Mouse (Mus musculus): Measurements from ENCODE around the gene Mybph. TPM values are rescaled to one million over a fixed set of nuclear protein-coding genes. Genes with fewer than 3 reads are reported as not detected.

Gene Mybph
- polyA plus RNA-seq (2015; fragmentation: Nextera tagmentation; extraction: Ambion mirVana): 0.14 TPM in 1 of 2 replicates, not detected in the other

- Histone ChIP-seq H3K27me3 (ENCODE audit: insufficient read depth, low read length) (no peaks in the 10 kb centered on the region; the same call in 1 of the 2 replicates), H3K9ac (replicated peaks) (no peak within 1 kb of the TSS), H3K4me3 (ENCODE audit: low read depth, low read length) (no peak within 1 kb of the TSS), H3K4me1 (ENCODE audit: insufficient read depth) (peaks cover 14% of the 10 kb centered on the region), H3K4me2 (ENCODE audit: low read depth, low read length) (no peak within 1 kb of the TSS), H3K9me3 (ENCODE audit: low read length) (no peaks in the 10 kb centered on the region), H3K27ac (ENCODE audit: low read depth) (no peak within 1 kb of the TSS), H3K36me3 (replicated peaks; ENCODE audit: insufficient read depth, low read length) (no peaks in the 10 kb centered on the region)
- WGBS (ENCODE audit: insufficient replicate concordance): 80% methylated on average over 1 of the region's 1 CpGs
- no peak for DNase-seq
- TF ChIP-seq CTCF (IDR thresholded peaks at IDR 0.05; ENCODE audit: low read depth) (no peak), EP300 (IDR thresholded peaks at IDR 0.05; ENCODE audit: low read depth) (no peak)
- no peak for ATAC-seq
Measured at GRCm38 (mm10) chr1:134193126-134193525, at the start of gene Mybph. Gene Mybph, plus strand, starts transcription at chr1:134193448.

DNA sequence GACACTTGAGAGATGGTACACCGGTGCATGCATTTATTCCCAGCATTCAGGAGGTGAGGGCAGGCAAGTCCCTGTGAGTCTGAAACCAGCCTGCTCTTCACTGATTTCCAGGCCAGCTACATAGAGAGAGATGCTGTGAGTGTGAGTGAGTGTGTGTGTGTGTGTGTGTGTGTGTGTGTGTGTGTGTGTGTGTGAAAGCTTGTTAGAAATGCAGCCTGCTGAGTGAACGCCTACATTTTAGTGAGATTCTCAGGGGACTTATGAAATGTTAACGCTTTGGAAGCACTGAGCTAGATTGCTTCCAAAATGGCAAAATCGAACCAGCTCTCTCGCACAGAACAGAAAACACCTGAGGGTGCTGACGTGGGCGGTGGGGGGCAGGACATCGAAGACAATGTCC lies 47.2 kb upstream of the Mybph start:
- Histone ChIP-seq H3K36me3 (replicated peaks; ENCODE audit: insufficient read depth, low read length) (no peaks in the 10 kb centered on the region), H3K9me3 (ENCODE audit: low read length) (no peaks in the 10 kb centered on the region), H3K4me2 (ENCODE audit: low read depth, low read length) (no peak overlapping the region), H3K27ac (ENCODE audit: low read depth) (no peak overlapping the region), H3K27me3 (ENCODE audit: insufficient read depth, low read length) (no peaks in the 10 kb centered on the region), H3K9ac (replicated peaks) (no peak overlapping the region), H3K4me1 (ENCODE audit: insufficient read depth) (no peaks in the 10 kb centered on the region), H3K4me3 (ENCODE audit: low read depth, low read length) (no peak overlapping the region)
- ATAC-seq (no peak), DNase-seq (no peak)
- whole genome bisulfite sequencing (ENCODE audit: insufficient replicate concordance): 78% methylated on average over 8 of the region's 8 CpGs
- TF ChIP-seq CTCF (IDR thresholded peaks at IDR 0.05; ENCODE audit: low read depth) (no peak), EP300 (IDR thresholded peaks at IDR 0.05; ENCODE audit: low read depth) (no peak)

DNA sequence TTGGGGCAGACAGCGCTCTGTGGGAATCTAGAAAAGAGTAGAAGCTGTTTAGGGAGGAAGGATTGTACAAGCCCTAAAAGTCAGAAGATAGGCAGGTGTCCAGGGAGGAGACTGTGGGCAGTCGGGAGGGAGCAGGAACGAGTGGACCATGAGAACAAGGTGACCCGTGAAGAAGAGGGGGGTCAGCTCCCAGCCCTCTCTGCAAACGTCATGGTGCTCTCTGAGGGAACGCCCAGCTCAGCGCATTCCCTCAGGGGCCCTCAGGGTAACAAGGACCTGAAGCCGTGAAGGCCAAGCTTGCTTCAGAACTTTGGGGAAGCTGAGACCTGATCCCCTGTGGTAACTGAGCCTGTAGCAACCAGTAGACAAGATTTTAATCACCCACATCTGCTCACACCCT lies 43.2 kb upstream of the Mybph start:
- H3K27me3 ChIP-seq (ENCODE audit: insufficient read depth, low read length): no peaks in the 10 kb centered on the region
- DNase-seq (no peak), ATAC-seq (no peak)
- no peaks in the 10 kb centered on the region for H3K36me3 ChIP-seq (replicated peaks; ENCODE audit: insufficient read depth, low read length)
- no peak overlapping the region for H3K27ac ChIP-seq (ENCODE audit: low read depth)
- H3K4me1 ChIP-seq (ENCODE audit: insufficient read depth): no peaks in the 10 kb centered on the region
- WGBS (ENCODE audit: insufficient replicate concordance): 61% methylated on average over 8 of the region's 8 CpGs
- no peak overlapping the region for H3K4me2 ChIP-seq (ENCODE audit: low read depth, low read length)
- H3K4me3 ChIP-seq (ENCODE audit: low read depth, low read length): no peak overlapping the region
- TF ChIP-seq EP300 (IDR thresholded peaks at IDR 0.05; ENCODE audit: low read depth) (no peak), CTCF (IDR thresholded peaks at IDR 0.05; ENCODE audit: low read depth) (no peak)
- H3K9ac ChIP-seq (replicated peaks): no peak overlapping the region
- H3K9me3 ChIP-seq (ENCODE audit: low read length): no peaks in the 10 kb centered on the region

DNA sequence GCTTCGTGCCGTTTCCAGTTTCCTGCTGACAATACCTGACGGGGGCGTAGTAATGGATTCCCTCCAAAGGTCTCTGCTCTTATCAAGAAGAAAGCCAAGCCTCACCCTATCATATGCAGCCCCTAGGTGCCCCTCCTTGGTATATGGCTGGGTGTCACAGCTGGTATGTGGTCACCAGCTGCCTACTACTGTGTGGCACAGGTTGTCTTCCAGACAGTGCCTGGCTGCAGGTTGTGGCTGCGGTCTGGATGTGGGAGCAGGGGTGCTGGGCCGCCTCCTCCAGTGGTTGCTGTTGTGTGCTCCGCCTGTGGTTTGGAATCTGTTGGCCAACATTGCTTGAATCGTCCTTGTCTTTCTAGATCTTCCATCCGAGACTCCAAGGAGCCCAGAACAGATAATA lies 42.5 kb upstream of the Mybph start:
- Histone ChIP-seq H3K9ac (replicated peaks) (no peak overlapping the region), H3K4me1 (ENCODE audit: insufficient read depth) (no peaks in the 10 kb centered on the region), H3K27me3 (ENCODE audit: insufficient read depth, low read length) (no peaks in the 10 kb centered on the region), H3K4me3 (ENCODE audit: low read depth, low read length) (no peak overlapping the region), H3K4me2 (ENCODE audit: low read depth, low read length) (no peak overlapping the region), H3K36me3 (replicated peaks; ENCODE audit: insufficient read depth, low read length) (no peaks in the 10 kb centered on the region), H3K27ac (ENCODE audit: low read depth) (no peak overlapping the region), H3K9me3 (ENCODE audit: low read length) (no peaks in the 10 kb centered on the region)
- no peak for ATAC-seq
- no peak for DNase-seq
- TF ChIP-seq EP300 (IDR thresholded peaks at IDR 0.05; ENCODE audit: low read depth): no peak
- no peak for TF ChIP-seq CTCF (IDR thresholded peaks at IDR 0.05; ENCODE audit: low read depth)
- 82% methylated on average over 9 of the region's 9 CpGs for WGBS (ENCODE audit: insufficient replicate concordance)

- Histone ChIP-seq H3K9ac (replicated peaks) (no peak overlapping the region), H3K27me3 (ENCODE audit: insufficient read depth, low read length) (no peaks in the 10 kb centered on the region), H3K36me3 (replicated peaks; ENCODE audit: insufficient read depth, low read length) (no peaks in the 10 kb centered on the region), H3K4me3 (ENCODE audit: low read depth, low read length) (no peak overlapping the region), H3K4me2 (ENCODE audit: low read depth, low read length) (no peak overlapping the region), H3K4me1 (ENCODE audit: insufficient read depth) (no peaks in the 10 kb centered on the region), H3K9me3 (ENCODE audit: low read length) (no peaks in the 10 kb centered on the region), H3K27ac (ENCODE audit: low read depth) (no peak overlapping the region)
- TF ChIP-seq EP300 (IDR thresholded peaks at IDR 0.05; ENCODE audit: low read depth) (no peak), CTCF (IDR thresholded peaks at IDR 0.05; ENCODE audit: low read depth) (peak; percentile 95)
- peak; percentile 76 for ATAC-seq
- peak; percentile 88 for DNase-seq
- 22% methylated on average over 13 of the region's 13 CpGs for WGBS (ENCODE audit: insufficient replicate concordance)
Measured at GRCm38 (mm10) chr1:134151655-134152412, 41.4 kb upstream of the Mybph start.

DNA sequence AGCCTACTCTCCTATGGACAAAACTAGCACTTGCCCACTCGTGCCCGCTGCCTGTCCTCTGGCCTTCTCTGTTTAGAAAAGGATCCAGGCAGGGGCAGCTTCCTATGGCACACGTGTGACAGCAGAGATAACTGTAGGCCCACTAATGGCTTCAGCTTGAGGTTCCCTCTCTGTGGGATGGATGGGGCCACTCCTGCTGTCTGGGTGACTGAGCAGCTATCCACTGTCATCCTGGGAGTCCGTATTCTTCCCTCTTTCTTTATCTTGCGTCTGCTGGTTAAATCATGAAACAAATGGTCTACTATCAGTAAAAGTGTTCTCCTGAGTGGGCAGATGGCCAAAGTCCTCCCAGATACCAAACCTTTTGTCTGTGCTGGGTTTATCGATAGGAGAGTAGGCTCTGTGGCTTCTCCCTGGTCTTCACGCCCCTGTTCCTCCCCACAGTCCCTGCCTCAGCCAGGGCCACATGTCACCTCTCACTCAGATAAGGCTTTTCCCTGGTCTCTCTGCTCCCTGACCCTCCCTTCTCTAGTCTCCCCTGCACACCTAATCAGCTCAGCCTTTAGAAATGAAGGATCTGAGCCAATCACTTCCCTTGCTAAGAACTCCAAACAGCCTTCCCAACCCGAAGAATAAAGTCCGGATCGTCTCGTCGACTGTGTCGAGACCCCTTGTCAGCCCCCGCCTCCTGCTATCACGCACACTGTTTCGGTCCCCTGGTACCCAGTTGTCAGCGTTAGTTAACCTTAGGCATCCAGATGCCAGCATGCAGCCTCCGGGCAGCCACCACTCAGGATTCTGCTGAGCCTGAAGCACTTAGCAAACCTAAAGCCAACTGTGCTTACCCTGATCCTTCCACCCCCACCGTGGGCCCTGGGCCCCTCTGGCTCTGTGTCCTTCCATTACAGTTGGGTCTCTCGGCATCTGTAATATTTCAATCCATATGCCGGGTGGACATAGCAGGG lies 40.3 kb upstream of the Mybph start:
- no peak overlapping the region for H3K27ac ChIP-seq (ENCODE audit: low read depth)
- ATAC-seq (no peak; the same call in 1 of the 2 replicates), DNase-seq (no peak)
- H3K27me3 ChIP-seq (ENCODE audit: insufficient read depth, low read length): no peaks in the 10 kb centered on the region
- H3K9me3 ChIP-seq (ENCODE audit: low read length): no peaks in the 10 kb centered on the region
- no peak overlapping the region for H3K9ac ChIP-seq (replicated peaks)
- no peak for TF ChIP-seq EP300 (IDR thresholded peaks at IDR 0.05; ENCODE audit: low read depth)
- TF ChIP-seq CTCF (IDR thresholded peaks at IDR 0.05; ENCODE audit: low read depth): no peak
- H3K4me1 ChIP-seq (ENCODE audit: insufficient read depth): no peaks in the 10 kb centered on the region
- WGBS (ENCODE audit: insufficient replicate concordance): 59% methylated on average over 21 of the region's 21 CpGs
- no peaks in the 10 kb centered on the region for H3K36me3 ChIP-seq (replicated peaks; ENCODE audit: insufficient read depth, low read length)
- no peak overlapping the region for H3K4me2 ChIP-seq (ENCODE audit: low read depth, low read length)
- H3K4me3 ChIP-seq (ENCODE audit: low read depth, low read length): no peak overlapping the region

All from liver, postnatal 0 days (tissue).